Mouse (Mus musculus) limb, embryonic 14.5 days (tissue): ENCODE data around the gene Gm13288. TPM values are rescaled to one million over a fixed set of nuclear protein-coding genes. Genes with fewer than 3 reads are reported as not detected.
"Not testable (repeated sequence)": the region's sequence is repeated elsewhere in the genome, so short reads cannot be mapped to it uniquely, and the experiment has no call there.

Experiments used
- ATAC-seq: fragments of 200-750 bp; cut with Nextera tagmentation; 2 replicates; pipeline ENCODE4 v1.8.0; 2017; ENCODE audit warnings: low read depth, moderate number of reproducible peaks, moderate TSS enrichment; ENCODE audit not compliant: low FRiP score
- DNase-seq: peaks from one replicate; pipeline ENCODE4 v3.0.0-alpha.2; 2015; ENCODE audit warnings: low spot score
- H3K27ac ChIP-seq: fragments of 300-500 bp; sonication (generic); replicated peaks from 2 replicates; pipeline ENCODE4 v1.5.1; 2014; ENCODE audit warnings: low read depth, mild to moderate bottlenecking, low read length, moderate library complexity, mixed read lengths
- H3K27me3 ChIP-seq: fragments of 300-500 bp; sonication (generic); 2 replicates; pipeline ENCODE4 v1.6.1; 2014; ENCODE audit warnings: low read length, mixed read lengths; ENCODE audit not compliant: control insufficient read depth, insufficient read depth
- H3K36me3 ChIP-seq: fragments of 300-500 bp; sonication (generic); 2 replicates; pipeline ENCODE4 v1.6.1; 2014; ENCODE audit warnings: mild to moderate bottlenecking, low read length, moderate library complexity, mixed read lengths; ENCODE audit not compliant: control insufficient read depth, insufficient read depth
- H3K4me1 ChIP-seq: fragments of 300-500 bp; sonication (generic); 2 replicates; pipeline ENCODE4 v1.6.1; 2014; ENCODE audit warnings: antibody characterized with exemption, low read length, mixed read lengths; ENCODE audit not compliant: control insufficient read depth, insufficient read depth
- H3K4me2 ChIP-seq: fragments of 300-500 bp; sonication (generic); replicated peaks from 2 replicates; pipeline ENCODE4 v1.6.1; 2014; ENCODE audit warnings: low read depth, mild to moderate bottlenecking, low read length, moderate library complexity; ENCODE audit not compliant: severe bottlenecking
- H3K4me3 ChIP-seq: fragments of 300-500 bp; sonication (generic); replicated peaks from 2 replicates; pipeline ENCODE4 v1.5.1; 2014; ENCODE audit warnings: low read length
- H3K9ac ChIP-seq: fragments of 300-500 bp; sonication (generic); 2 replicates; pipeline ENCODE4 v1.6.1; 2014; ENCODE audit warnings: mild to moderate bottlenecking, low read depth, low read length, moderate library complexity; ENCODE audit not compliant: severe bottlenecking
- H3K9me3 ChIP-seq: fragments of 300-500 bp; sonication (generic); 2 replicates; pipeline ENCODE4 v1.6.1; 2016; ENCODE audit warnings: low read length; ENCODE audit not compliant: control insufficient read depth
- POLR2A ChIP-seq: fragments of 200-500 bp; IDR thresholded peaks from 2 replicates; pipeline ENCODE4 v1.8.0; 2012; ENCODE audit warnings: inconsistent platforms, mild to moderate bottlenecking, moderate library complexity, borderline replicate concordance; ENCODE audit not compliant: insufficient read depth, insufficient read length; ENCODE audit errors: extremely low read depth
- whole genome bisulfite sequencing: fragments of 180-500 bp; shearing (Covaris S2); extraction: QIAGEN DNeasy Blood & Tissue Kit; methylation state at CpG from one replicate; pipeline ENCODE4 v1.1.7; 2014; 5-methylcytosine and 5-hydroxymethylcytosine counted together
- polyA plus RNA-seq, 2 experiments: library from polyadenylated mRNA; depleted of rRNA in 1 of 2; stranded (reverse) in 1 of 2; unstranded in 1 of 2; fragments of >200 nt; fragmentation: Nextera tagmentation in 1 of 2; extraction: Ambion mirVana in 1 of 2; gene quantifications; 2 replicates each; pipeline versions ENCODE4 v1.2.1 to v1.2.3; 2012 to 2014

Gene Gm13288
- polyA plus RNA-seq (2012; rRNA removed) (0.04 and 0.09 TPM in 2 replicates), polyA plus RNA-seq (2014; fragmentation: Nextera tagmentation; extraction: Ambion mirVana) (not detected in 2 replicates)

GRCm38 (mm10) chr4:88805231-88805630 lies at the start of gene Gm13288:
TSS of gene Gm13288 (plus strand) at chr4:88805531.
- H3K4me2 ChIP-seq, H3K4me1 ChIP-seq, H3K27ac ChIP-seq, H3K9ac ChIP-seq, ATAC-seq, H3K9me3 ChIP-seq, H3K36me3 ChIP-seq, DNase-seq, H3K27me3 ChIP-seq: not testable (repeated sequence)
- H3K4me3 ChIP-seq: 0 out of 2 replicates have a peak within 1 kb of the TSS, but pooled peaks have one; percentile 15
- WGBS: no CpG with 5 or more reads among the region's 8 CpGs

- Histone ChIP-seq H3K4me3 (peak overlapping the region; percentile 47), H3K27ac (peak overlapping the region; percentile 91), H3K9ac (peak overlapping the region; percentile 68), H3K4me2 (peak overlapping the region; percentile 63)
- not testable (repeated sequence) for H3K9me3 ChIP-seq, ATAC-seq, DNase-seq, H3K4me1 ChIP-seq, H3K36me3 ChIP-seq, H3K27me3 ChIP-seq
- 11% methylated on average over 28 of the region's 31 CpGs for WGBS
Measured at GRCm38 (mm10) chr4:88756581-88757513, 48.5 kb upstream of the Gm13288 start.

- Histone ChIP-seq H3K27ac (peak overlapping the region; percentile 91), H3K9ac (peak overlapping the region; percentile 68), H3K4me2 (peak overlapping the region; percentile 63), H3K4me3 (peak overlapping the region; percentile 47)
- H3K4me1 ChIP-seq, H3K9me3 ChIP-seq, H3K27me3 ChIP-seq, H3K36me3 ChIP-seq: not testable (repeated sequence)
- ATAC-seq: peak; percentile 100
- DNase-seq: peak; percentile 94
- WGBS: 0% methylated on average over 16 of the region's 21 CpGs
- 0 out of 2 replicates have a peak, but pooled peaks have one; percentile 16 for TF ChIP-seq POLR2A
Measured at GRCm38 (mm10) chr4:88757628-88758031, 47.7 kb upstream of the Gm13288 start.

GRCm38 (mm10) chr4:88758751-88759150 lies 46.6 kb upstream of the Gm13288 start:
- H3K4me3 ChIP-seq, DNase-seq, H3K4me1 ChIP-seq, ATAC-seq, H3K27me3 ChIP-seq, H3K4me2 ChIP-seq, H3K27ac ChIP-seq, H3K9me3 ChIP-seq, H3K36me3 ChIP-seq, H3K9ac ChIP-seq: not testable (repeated sequence)
- WGBS: 89% methylated on average over 9 of the region's 9 CpGs

GRCm38 (mm10) chr4:88759610-88760268 lies 45.6 kb upstream of the Gm13288 start, which contains the start of gene Gm13283:
TSS of gene Gm13283 (plus strand) at chr4:88760119.
- H3K36me3 ChIP-seq, H3K27ac ChIP-seq, H3K9ac ChIP-seq, ATAC-seq, DNase-seq, H3K27me3 ChIP-seq, H3K4me1 ChIP-seq, H3K9me3 ChIP-seq: not testable (repeated sequence)
- Histone ChIP-seq H3K4me3 (peak within 1 kb of the TSS; percentile 31), H3K4me2 (peak within 1 kb of the TSS; percentile 37; the same call in 1 of the 2 replicates)
- WGBS: 28% methylated on average over 7 of the region's 14 CpGs
